Mouse (Mus musculus): Measurements from ENCODE around the gene Hs6st3.

DNA sequence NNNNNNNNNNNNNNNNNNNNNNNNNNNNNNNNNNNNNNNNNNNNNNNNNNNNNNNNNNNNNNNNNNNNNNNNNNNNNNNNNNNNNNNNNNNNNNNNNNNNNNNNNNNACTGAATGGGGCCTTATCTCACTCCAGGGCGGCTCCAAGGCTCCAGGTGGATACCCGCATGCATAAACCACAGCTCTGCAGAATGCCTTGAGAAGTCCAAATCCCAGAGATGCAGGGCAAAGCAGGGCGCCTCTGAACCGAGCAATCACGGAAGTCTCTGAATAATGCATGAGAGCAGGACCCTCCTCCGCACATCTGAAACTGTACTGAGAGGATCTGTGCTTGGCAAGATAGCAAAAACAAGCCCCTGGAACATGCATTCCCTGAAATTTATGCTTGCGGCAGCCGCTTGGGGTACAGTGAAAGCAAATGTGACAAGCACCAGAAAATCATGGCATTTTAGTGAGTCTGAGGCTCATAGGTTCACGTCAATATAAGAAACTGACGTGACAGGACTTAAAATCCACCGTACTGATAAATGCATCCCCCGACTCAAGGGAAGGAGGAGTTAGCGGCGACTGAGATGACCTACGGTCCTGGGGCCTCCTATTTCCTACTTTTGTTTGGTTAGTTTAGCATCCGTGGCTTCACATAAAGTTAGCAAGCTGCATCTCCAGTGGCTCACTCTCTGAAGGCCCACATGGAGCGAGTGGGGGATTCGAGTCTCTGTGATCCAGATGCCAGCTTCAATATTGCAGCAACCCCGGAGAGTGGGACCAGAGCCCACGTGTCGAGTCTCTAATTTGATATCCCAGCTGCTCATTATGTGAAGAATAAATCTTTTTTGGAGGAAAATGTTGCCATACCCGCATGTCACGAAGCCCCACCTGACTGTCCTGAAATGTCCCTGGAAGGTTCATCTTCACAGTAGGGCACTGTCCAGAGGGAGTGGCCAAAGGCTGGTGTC is 719.5 kb downstream of the Hs6st3 start:
- TF ChIP-seq CTCF (IDR thresholded peaks at IDR 0.05; ENCODE audit: extremely low read depth, insufficient read depth, low read length): 0 out of 2 replicates have a peak, but pooled peaks have one; percentile 5
- no peak for TF ChIP-seq POLR2A (IDR thresholded peaks at IDR 0.05; ENCODE audit: extremely low read depth, insufficient read depth, low read length)

All from cortical plate, adult 2 months (tissue).